Mouse (Mus musculus): Measurements from ENCODE around the gene Zfp346. TPM values are rescaled to one million over a fixed set of nuclear protein-coding genes. Genes with fewer than 3 reads are reported as not detected.

The Zfp346 gene
- polyA plus RNA-seq, 1 experiment from 2014 or later, result 13.0 TPM

- no peak for DNase-seq (ENCODE audit: low spot score)
Measured at GRCm38 (mm10) chr13:55152621-55153415, 47.7 kb downstream of the Zfp346 start, which contains the start of gene Fgfr4. Gene Fgfr4 (plus strand): TSS chr13:55152640.

GRCm38 (mm10) chr13:55153951-55154350 lies 48.8 kb downstream of the Zfp346 start:
- DNase-seq (ENCODE audit: low spot score), result no peak

GRCm38 (mm10) chr13:55162365-55162764 lies 57.3 kb downstream of the Zfp346 start:
- DNase-seq (ENCODE audit: low spot score), result no peak

GRCm38 (mm10) chr13:55163553-55163952 lies 58.4 kb downstream of the Zfp346 start:
- DNase-seq (ENCODE audit: low spot score), result no peak

- no peak for DNase-seq (ENCODE audit: low spot score)
Measured at GRCm38 (mm10) chr13:55165831-55166339, 60.8 kb downstream of the Zfp346 start.

GRCm38 (mm10) chr13:55166806-55167725 lies 62.0 kb downstream of the Zfp346 start:
- no peak for DNase-seq (ENCODE audit: low spot score)

GRCm38 (mm10) chr13:55167798-55168197 lies 62.7 kb downstream of the Zfp346 start:
- DNase-seq (ENCODE audit: low spot score), result no peak

GRCm38 (mm10) chr13:55168255-55168654 lies 63.1 kb downstream of the Zfp346 start:
- DNase-seq (ENCODE audit: low spot score), result no peak

- no peak for DNase-seq (ENCODE audit: low spot score)
Measured at GRCm38 (mm10) chr13:55168958-55169369, 63.9 kb downstream of the Zfp346 start.

- DNase-seq (ENCODE audit: low spot score), result no peak
Measured at GRCm38 (mm10) chr13:55171517-55172335, 66.6 kb downstream of the Zfp346 start.

GRCm38 (mm10) chr13:55172336-55172770 lies 67.2 kb downstream of the Zfp346 start:
- DNase-seq (ENCODE audit: low spot score), result no peak

- no peak for DNase-seq (ENCODE audit: low spot score)
Measured at GRCm38 (mm10) chr13:55174347-55174746, 69.2 kb downstream of the Zfp346 start.

- DNase-seq (ENCODE audit: low spot score), result no peak
Measured at GRCm38 (mm10) chr13:55176265-55176664, 71.2 kb downstream of the Zfp346 start.

- DNase-seq (ENCODE audit: low spot score), result no peak
Measured at GRCm38 (mm10) chr13:55177903-55178496, 72.9 kb downstream of the Zfp346 start.

GRCm38 (mm10) chr13:55178556-55178955 lies 73.4 kb downstream of the Zfp346 start:
- DNase-seq (ENCODE audit: low spot score), result peak; percentile 64

GRCm38 (mm10) chr13:55179591-55179990 lies 74.5 kb downstream of the Zfp346 start:
- no peak for DNase-seq (ENCODE audit: low spot score)

GRCm38 (mm10) chr13:55181786-55182172 lies 76.7 kb downstream of the Zfp346 start:
- DNase-seq (ENCODE audit: low spot score), result no peak

GRCm38 (mm10) chr13:55182173-55182894 lies 77.2 kb downstream of the Zfp346 start:
- peak; percentile 46 for DNase-seq (ENCODE audit: low spot score)

GRCm38 (mm10) chr13:55183382-55183781 lies 78.3 kb downstream of the Zfp346 start:
- no peak for DNase-seq (ENCODE audit: low spot score)

Data from thymus, postnatal 0 days (tissue).